Mouse (Mus musculus) mouse trophoblast stem cell (cell line): Measurements from ENCODE around the gene Mettl4.
"Not testable (repeated sequence)": the region's sequence is repeated elsewhere in the genome, so short reads cannot be mapped to it uniquely, and the experiment has no call there.

Experiments used
- in situ Hi-C, 2 experiments: fragments of 300-500 bp; cut with MseI, MboI; formaldehyde crosslinking; loops; 2 replicates in 1 of 2; 3 replicates in 1 of 2; pipeline ENCODE4 v1.15.1; 2025

Mettl4 gene

GRCm38 (mm10) chr17:94749466-94750135 lies at the start of gene Mettl4:
Gene Mettl4, minus strand, starts transcription at chr17:94750019.
- in situ Hi-C loops, result no loop called here

DNA sequence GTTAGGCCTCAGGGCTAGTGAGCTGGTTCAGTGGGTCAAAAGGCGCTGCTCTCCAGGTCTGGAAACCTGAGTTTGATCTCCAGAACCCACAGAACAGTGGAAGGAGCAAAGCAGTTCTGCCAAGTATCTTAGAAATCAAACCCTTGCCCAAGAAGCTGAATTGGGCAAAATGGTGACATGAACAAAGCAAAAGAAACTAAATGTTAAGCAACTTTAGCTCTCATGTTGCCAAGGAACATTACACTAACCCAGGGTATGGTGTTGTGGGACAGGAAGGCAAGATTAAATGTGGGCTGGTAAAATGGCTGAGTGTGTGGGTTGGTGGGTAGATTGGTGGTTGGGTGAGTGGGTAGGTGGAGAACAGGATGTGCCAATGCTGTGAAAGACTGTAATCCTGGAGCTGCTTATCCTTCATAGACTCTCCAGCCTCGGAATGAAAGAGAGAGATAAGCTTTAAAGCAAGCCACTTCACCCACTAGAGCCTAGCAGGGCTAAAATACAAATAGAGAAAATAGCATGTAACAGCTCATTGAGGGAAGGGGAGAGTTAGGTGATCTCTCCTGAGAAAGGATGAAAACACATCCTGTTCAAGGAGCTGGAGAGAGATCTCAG lies 29.2 kb upstream of the Mettl4 start:
- in situ Hi-C loops, result no loop called here

GRCm38 (mm10) chr17:94768491-94768890 lies 18.7 kb upstream of the Mettl4 start:
- in situ Hi-C loops, result no loop called here

DNA sequence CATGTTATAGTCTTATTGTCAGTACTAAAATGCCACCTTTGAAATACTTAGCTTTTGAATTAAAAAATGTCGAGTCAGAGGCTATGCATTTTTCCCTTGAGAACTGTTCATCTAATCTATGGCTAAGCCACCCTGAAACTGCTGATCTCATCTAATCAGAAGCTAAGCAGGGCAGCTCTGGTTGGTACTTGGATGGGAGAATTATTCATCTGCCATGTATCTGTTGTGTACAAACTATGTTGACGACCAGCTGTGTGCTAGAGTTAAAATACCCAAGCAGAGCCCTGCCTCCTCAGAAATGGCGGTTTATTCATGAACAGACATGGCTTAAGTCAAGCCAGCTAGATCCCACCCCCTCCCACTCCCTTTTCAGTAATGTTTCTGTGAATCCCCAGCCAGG lies 14.9 kb upstream of the Mettl4 start:
- in situ Hi-C loops, result no loop called here

GRCm38 (mm10) chr17:94764011-94764410 lies 14.2 kb upstream of the Mettl4 start:
- in situ Hi-C loops, result no loop called here

DNA sequence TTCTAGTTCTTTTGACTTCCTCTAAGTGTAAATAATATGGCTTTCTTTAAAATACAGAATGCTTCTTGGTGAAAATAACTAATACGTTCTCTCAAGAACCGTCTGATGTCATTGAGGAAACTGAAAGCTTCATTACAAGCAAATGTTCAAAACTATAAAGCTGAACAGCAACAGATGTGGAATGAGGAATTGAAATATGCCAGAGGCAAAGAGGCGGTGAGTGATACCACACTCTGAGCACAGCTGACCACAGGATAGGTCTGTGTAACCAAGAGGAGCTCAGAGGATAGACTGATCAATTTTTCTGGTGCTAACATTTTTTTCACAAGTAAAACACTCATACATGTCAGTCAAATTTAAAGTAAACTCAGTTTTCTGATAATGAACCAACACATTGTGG lies 12.6 kb upstream of the Mettl4 start:
- in situ Hi-C loops, result no loop called here

GRCm38 (mm10) chr17:94750136-94750729 lies 414 bp upstream of the Mettl4 start:
- in situ Hi-C loops, result no loop called here

- in situ Hi-C loops, result no loop called here
Measured at GRCm38 (mm10) chr17:94738173-94738572, 11.6 kb downstream of the Mettl4 start.

DNA sequence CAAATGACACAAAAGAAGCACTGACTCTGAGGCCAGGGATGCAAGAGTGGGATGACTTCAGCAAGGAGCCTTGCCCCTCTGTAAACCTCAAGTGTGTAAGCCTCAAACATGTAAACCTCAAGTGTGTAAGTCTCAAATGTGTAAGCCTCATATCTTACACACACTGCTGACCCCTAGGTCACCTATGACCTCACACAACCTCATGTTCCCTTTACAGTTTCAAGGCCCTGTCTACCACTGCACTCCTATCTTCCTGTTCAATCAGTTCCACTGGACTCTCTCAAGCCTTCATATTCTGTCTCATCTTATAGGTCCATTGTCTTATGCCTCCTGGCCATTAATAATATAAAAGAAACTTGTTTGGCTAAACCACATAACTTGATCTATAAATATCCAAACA lies 13.9 kb downstream of the Mettl4 start:
- in situ Hi-C loops, result no loop called here

GRCm38 (mm10) chr17:94735437-94735836 lies 14.4 kb downstream of the Mettl4 start:
- in situ Hi-C loops, result no loop called here

DNA sequence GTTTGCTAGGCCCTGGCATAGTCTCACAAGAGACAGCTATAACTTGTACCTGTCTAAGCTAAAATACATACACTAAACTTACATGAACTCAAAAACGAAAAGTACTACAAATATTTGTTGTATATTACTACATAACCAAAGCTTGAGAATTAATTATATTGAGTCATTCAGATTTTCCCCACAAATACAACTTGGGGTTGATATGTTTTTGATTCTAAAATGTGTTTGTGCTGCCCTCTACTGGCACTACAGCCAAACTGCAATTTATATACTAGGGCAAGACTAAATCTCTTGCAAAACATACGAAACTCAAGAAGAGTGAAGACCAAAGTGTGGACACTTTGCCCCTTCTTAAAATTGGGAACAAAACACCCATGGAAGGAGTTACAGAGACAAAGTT lies 19.4 kb downstream of the Mettl4 start:
- in situ Hi-C loops, result not testable (repeated sequence)

DNA sequence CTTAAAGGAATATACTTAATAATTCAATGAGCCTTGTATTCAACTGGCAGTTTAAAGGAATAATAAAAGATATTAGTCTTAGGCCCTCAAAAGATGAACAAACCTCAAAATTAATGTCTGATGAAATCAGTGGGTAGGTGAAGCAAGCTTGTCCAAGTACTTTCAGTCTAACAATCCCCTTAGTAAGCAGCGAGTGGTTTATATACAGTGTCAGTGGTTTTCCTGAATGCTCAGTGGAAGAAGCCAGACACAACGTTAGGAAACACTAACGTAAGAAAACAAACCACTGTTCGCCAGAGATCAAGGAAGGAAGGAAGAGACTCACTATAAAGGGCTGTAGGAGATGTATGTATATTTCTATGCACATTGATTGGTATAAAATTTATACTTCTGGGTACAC lies 23.1 kb downstream of the Mettl4 start:
- in situ Hi-C loops, result no loop called here

DNA sequence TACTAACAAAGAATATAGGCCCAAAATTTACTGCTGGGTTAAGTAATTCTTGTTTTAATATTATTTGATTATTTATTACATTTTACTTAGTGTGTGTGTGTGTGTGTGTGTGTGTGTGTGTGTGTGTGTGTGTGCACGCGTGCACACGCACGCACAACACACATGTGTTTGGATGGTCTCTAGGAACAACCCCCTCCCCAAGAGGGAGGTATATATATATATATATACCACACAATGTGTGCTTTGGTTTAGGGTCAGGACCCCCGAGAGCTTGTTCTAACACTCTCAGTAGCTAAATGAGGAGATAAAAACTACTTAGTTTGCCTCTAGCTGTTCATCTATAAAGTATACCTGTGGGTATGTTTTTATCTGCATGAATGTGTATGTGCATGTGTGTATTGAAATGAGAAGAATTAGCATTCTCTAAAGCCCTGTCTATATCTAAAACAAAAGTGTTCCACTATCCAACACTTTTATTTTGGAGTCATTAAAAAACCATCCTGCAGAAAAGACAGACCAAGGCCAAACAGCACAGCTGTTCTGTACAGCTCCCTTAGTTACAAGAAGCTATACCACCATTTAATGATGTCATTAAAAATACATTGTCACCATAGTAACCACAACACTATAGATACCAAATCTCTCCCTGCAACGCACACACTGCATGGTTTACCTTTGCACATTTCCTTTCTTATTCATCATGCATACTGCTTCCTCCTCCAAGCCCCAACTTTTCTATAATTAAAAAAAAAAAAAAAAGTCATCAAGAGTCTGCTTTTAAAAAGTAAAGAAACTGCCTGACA lies 76.1 kb downstream of the Mettl4 start:
- in situ Hi-C loops, result no loop called here
